Mouse (Mus musculus) kidney, adult 9 months (tissue): ENCODE measurements around the gene Ttc28.
A peak's percentile ranks its signal among the peaks of the same experiment; 100 is the strongest.

Source experiments
- DNase-seq: peaks from one replicate; pipeline ENCODE4 v3.0.0; 2022

Gene Ttc28

DNA sequence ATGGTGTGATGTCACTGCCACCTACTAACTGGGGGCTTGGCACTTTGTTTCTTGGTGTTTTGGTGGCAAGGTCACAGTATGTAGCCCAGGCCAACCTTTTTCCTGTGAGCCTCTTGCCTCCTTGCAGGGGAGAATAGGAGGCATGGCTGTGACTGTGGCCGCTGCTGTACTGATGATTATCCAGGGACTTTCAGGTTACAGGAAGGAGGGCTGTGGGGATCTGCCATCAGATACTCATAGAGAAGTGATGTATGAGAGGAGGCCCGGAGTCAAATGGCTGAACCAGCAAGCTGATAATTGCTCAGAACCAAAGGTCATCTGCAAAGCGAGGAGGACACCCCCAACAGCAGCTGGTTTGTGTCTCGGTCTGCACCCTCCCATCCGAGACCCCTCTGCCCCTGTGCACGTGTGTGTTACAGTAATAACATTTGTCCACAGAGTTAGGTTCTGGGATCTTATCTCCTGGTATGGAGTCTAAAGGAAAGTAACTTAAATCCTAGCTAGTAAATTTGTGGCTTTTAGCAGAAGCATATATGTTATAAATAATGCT lies 221.9 kb downstream of the Ttc28 start:
- DNase-seq, result peak; percentile 39

- DNase-seq, result peak; percentile 87
These were observed 225.2 kb downstream of the Ttc28 start for GRCm38 (mm10) chr5:111104801-111105200.

GRCm38 (mm10) chr5:111111378-111111777 lies 231.8 kb downstream of the Ttc28 start:
- DNase-seq, result no peak

- no peak for DNase-seq
These were observed 233.6 kb downstream of the Ttc28 start for GRCm38 (mm10) chr5:111113183-111113582.

GRCm38 (mm10) chr5:111113694-111114375 lies 234.2 kb downstream of the Ttc28 start:
- peak; percentile 91 for DNase-seq

DNA sequence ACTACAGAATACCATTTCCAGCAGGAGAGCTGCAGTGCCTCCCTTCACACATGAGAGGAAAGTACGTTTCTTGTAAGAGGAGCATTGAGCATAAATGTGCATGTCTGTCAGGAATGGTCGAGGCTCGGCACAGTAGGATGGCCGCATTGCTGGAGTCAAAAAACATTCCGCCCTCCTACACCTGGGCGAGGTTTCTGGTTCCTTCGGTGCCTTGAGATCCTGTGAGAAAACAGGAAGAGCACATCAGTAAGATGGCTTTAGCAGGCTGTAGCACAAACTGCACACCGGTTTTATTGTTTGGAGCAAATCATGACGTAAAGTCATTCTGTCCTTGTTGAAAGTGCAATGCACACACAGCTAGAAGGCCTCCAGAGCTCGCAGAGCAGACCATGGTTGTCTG lies 235.0 kb downstream of the Ttc28 start:
- DNase-seq, result no peak

- DNase-seq, result peak; percentile 62
These were observed 236.1 kb downstream of the Ttc28 start for GRCm38 (mm10) chr5:111115519-111116350.

DNA sequence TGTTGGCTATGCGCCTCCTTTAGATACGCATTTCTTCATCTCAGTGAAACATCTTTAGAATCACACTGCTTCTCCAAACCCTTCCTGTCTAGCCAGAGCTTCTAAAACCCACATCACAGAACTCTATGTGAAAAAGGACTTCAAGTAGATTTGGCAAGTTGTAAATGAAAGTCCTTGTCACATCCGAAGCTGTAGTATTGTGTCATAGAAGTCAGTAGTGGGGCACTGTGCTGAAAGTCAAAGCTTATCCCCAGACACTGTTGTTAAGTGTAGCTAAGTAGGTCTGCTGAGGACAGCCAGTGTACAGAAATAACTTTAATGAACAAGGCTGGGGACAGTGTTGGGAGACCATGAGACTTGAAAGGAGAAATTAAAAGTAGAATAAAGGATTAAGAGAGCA lies 240.2 kb downstream of the Ttc28 start:
- no peak for DNase-seq

DNA sequence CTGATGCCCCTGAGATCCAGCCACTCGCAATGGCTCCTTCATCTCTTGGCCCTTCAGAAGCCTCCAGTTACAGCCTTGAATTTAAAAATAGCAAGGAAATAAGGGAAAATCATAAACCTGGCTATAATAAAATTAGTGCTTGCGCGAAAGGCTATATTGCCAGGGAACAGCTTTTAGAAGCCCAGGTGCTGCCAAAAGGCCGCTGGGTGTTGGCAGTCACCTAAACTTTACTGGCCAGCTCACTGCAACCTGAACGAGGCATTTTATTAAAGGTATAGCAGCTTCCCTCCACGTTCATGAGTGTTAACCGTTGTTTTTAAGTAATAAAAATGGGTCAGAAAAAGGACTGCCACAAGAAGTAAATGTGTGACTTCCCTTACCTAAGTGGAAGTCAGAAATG lies 240.7 kb downstream of the Ttc28 start:
- DNase-seq, result no peak

DNA sequence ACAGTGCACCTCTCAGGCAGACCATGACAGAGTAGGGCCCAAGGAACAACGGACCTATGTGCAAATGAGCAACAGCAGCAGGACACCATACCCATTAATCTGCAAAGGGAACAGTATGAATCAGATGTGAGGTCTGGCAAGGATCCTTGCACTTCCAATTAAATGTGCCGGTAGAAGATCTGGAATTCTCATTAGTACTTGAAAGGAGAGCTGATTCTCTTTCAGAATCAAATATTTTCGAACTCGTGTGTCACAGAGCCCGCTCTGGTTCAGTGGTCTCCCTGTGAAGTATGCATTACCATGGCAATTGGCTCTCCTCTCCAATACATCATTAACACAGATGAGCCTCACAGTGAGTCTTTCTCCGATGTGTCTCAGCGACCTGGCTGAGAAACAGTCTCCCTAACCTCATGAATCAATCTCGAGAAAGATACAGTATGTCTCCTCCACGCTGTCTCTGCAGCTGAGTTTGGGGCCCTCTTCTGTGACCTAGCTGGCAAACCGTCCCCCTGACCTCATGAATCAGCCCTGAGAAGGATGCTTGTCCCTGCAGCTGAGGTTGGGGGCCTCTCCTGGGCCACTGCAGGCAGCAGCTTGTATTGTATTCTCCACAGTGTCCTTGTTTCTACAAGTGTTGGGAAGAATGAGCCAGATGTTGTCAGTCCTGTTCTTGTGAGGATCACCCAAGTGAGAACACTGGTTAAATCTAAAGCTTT lies 241.3 kb downstream of the Ttc28 start:
- DNase-seq, result no peak

DNA sequence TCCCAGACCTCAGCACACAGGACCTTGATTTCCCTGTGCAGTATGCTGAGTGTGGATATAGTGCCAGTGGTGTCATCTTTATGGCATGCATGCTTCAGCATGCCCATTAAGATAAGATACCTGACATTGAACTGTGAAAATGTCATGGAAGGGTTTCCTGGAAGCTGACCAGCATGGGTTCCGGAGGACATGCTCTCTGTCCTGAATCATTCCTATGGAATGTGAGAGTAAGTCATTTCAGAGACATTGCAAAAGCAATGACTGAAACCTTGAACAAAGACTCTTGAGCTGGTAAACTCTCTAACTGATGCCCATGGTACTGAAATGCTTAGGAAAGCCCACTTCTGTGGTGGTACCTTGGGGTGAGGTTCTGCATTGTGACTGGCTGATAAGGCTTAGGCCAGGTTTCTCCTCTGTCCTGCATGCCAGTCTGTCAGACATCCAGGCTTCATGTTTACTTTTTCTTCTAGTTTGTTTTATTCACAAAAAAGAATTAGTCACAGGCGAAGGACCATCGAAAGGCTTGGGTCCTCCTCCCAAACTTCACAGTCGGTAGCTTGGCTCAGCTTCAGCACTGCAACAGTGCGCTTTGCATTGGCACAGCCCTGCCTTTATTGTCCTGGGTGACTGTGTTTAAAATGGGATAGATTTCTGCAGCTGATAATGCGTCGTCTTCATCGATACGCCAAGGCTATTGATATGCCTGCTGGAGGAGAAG lies 242.9 kb downstream of the Ttc28 start:
- DNase-seq, result no peak

DNA sequence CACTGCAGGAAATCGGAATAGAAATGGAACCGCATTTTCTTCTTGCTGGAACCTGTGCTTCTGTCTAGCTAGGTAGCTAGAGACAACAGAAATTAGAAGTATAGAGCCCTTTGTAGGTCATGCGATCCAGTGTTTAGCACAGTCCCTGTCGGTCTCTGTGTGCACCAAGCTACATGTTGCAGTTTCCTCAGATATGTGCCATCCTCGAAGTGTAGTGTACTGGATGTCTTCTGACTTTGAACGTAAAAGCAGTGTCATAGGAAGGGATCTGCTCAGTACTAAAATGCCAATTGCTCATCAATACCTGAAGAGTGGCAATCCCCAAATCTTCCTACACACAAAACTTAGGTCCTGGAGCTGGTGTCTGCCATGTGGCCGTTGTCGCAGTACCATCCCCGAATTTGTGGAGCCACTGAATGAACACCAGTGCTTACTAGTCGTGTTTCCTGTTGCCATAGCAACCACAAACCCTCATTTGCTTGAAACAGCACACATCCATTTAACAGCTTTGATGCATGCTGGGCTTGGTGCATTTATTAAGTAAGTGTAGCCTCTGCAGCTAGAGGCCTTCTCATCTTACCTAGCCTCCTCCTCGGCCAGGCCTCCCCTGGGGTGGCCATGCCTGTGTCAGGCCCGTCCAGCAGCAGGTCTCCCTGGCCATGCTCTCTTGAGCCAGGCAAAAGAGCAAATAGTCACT lies 243.6 kb downstream of the Ttc28 start:
- DNase-seq, result no peak

DNA sequence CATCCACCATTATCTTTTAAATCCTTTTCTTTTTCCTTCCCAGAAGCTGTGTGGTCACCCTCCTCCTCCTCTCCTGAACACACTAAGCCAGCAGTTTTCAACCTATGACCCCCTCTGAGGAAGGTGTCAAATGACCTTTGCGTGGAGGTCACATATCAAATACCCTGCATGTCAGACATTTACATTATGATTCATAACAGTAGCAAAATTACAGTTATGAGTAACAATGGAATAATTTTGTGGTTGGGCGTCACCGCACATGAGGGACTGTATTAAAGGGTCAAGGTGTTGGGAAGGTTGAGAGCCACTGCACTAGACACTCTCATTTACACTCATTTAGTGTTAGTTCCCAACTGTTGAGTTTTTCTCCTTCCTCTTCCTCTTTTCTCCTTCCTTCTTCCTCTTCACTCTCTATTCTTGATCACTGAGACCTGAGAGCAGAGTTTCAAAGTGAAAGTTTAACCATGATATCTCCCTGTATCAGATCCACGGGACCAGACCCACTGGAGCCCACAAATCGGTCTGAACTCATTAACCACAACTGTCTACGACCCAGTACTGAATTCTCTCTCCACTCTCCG lies 245.1 kb downstream of the Ttc28 start:
- DNase-seq, result no peak

DNA sequence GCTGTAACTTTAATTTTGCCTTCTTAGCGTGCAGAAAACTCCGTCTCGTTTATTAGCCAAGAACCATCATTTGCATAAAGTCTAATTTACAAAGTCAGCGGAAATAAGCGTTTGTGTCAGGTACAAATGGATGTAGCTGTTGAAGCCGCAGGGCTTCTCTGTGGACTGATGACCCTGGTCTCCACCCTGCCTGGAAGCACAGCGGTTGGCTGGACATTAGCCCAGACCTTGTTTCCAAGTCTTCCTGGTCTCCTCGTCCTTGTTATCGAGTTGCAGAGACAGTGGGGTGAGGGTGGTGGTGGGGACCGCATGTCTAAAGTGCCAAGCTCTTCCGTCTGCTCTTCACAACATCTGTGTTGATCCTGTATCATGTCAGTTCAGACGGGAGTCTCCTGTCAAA lies 246.1 kb downstream of the Ttc28 start:
- peak; percentile 82 for DNase-seq

- DNase-seq, result no peak
These were observed 248.2 kb downstream of the Ttc28 start for GRCm38 (mm10) chr5:111127786-111128185.

DNA sequence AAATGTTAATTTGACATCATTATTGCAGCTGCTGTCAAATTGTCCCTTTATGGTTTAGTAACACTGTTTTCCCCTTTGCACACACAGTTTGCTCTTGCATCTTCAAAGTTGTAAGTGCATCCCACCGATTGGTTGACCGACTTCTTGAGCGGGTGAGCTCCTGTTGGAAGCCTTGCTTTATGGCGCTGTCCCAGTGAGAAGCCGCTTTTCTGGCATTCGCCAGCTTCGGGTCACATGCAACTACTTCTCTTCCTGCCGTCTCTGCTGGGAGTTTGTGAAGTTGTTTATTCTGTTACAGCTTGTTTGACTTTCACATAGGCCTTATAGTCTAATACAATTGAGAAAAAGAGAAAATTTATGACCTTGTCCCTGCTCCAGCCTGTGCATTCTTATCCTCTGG lies 250.5 kb downstream of the Ttc28 start:
- DNase-seq, result no peak

- DNase-seq, result no peak
These were observed 252.0 kb downstream of the Ttc28 start for GRCm38 (mm10) chr5:111131561-111131960.

DNA sequence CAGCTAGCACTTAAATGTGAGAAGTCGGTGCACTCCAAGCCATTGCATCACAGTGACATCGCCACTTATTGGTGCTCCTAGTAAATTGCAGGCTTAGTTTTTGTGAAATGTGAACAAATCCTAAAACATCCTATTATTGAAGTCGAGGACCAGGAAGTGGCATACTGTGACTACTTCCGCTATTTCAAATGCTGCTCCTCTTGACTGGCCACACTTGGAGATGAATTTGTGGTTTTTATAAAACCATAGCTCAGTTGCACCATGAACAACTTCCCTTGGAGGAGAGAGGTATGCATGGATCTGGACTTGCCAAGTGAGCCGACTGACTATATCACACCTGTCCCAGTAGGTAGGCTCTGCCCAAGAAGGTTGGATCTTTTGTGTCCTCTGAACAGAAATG lies 253.5 kb downstream of the Ttc28 start:
- DNase-seq, result no peak

DNA sequence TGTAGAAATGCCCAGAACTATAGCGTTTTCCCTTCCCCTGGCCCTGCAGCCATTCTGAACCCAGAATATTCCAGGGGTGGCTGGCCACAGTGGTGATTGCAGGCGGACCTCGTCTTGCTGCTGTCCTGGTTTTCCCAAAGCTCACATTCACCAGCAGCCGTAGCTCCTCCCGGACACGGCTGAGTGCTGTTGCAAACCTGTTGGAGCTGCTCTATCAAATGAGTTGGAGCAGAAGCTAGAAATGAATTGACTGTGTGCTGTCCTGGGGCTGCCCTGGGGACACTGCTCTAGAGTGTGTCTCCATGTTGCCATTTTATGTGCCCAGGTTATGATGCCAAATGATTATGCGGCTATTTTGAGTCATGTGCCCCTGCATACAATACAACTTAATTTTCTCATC lies 254.2 kb downstream of the Ttc28 start:
- DNase-seq, result no peak

GRCm38 (mm10) chr5:111137283-111137682 lies 257.7 kb downstream of the Ttc28 start:
- DNase-seq, result no peak

GRCm38 (mm10) chr5:111137742-111138141 lies 258.1 kb downstream of the Ttc28 start:
- no peak for DNase-seq
